Mouse (Mus musculus) adrenal gland, postnatal 14 days (tissue): Measurements from ENCODE around the gene Lyst. TPM values are rescaled to one million over a fixed set of nuclear protein-coding genes. Genes with fewer than 3 reads are reported as not detected.
A peak's percentile ranks its signal among the peaks of the same experiment; 100 is the strongest.
"Not testable (repeated sequence)": the region's sequence is repeated elsewhere in the genome, so short reads cannot be mapped to it uniquely, and the experiment has no call there.

ENCODE experiments used
- DNase-seq: peaks from one replicate; pipeline ENCODE4 v3.0.0; 2021; ENCODE audit warnings: mixed read lengths
- total RNA-seq: library from RNA; stranded (reverse); gene quantifications from 2 replicates; pipeline ENCODE4 v1.2.3, GENCODE M21; 2021

The Lyst gene
- total RNA-seq, 1 experiment from 2014 or later, result 25.2 TPM

DNA sequence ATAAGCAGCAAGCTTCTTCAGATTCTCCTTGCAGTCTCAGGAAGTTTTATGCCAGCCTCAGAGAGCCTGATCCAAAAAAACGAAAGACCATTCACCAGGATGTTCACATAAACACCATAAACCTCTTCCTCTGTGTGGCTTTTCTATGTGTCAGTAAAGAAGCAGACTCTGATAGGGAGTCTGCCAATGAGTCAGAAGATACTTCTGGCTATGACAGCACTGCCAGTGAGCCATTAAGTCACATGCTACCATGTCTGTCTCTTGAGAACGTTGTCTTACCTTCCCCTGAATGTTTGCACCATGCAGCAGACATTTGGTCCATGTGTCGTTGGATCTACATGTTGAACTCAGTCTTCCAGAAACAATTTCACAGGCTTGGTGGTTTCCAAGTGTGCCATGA, 47.4 kb downstream of the Lyst start:
- no peak for DNase-seq

DNA sequence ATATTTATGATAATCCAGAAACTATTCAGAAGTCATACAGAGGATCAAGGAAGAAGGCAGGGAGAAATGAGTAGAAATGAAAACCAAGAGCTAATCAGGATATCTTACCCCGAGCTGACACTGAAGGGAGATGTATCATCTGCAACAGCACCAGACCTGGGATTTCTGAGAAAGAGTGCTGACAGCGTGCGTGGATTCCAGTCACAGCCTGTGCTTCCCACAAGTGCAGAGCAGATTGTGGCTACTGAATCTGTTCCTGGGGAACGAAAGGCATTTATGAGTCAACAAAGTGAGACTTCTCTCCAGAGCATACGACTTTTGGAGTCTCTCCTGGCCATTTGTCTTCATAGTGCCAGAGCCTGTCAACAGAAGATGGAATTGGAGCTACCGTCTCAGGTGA, 47.8 kb downstream of the Lyst start:
- no peak for DNase-seq

DNA sequence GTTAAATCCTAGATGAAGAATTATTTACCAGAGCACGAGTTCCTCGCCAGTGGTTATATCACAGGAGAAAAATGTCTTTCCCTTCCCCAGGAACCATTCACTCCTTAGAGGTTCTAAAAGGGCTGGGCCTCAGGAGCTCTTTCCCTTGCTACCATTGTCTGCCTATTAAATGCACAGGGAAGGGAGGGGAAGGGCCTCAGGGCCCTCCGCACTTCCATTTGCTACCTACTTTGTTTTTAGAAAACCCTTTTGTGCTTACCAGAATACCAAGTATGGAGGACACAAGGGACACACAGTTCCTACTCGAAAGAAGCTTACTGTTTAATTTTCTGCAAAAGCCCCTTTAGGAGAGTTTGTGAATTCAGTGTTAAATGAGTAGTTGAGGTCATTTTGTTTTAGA, 48.5 kb downstream of the Lyst start:
- no peak for DNase-seq

DNA sequence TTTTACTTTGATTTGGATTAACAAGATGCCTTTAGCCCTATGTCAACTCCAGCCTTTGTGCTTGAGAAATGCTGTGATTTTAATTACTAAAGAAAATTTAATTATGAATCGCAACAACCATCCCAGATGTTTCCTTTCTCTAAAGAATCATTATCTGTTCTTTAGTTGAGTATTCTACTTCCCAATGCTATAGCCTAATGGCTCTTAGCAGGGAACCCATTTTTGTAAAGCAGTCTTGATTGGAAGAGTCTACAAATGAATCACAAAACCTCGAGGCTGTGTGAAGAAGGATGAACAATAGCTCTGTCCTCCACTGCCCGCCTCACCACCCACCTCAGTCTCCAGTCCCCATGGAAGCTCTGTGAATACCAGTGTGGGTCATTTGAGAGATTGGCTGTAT, 57.1 kb downstream of the Lyst start:
- no peak for DNase-seq

DNA sequence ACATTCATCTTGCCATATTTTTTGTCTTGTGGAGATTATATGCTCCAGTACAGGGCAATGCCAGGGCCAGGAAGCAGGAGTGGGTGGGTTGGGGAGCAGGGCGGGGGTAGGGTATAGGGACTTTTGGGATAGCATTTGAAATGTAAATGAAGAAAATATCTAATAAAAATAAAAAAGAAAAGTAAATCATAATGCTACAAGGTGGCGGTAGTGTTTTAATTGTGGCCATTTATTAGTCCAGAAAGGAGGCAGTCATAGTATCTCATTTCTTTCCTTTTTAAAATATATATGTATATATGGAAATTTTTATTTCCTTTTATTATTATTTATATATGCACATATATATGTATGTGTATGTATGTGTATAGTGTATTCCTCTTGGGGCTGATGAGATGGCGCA, 65.3 kb downstream of the Lyst start:
- DNase-seq, result no peak

DNA sequence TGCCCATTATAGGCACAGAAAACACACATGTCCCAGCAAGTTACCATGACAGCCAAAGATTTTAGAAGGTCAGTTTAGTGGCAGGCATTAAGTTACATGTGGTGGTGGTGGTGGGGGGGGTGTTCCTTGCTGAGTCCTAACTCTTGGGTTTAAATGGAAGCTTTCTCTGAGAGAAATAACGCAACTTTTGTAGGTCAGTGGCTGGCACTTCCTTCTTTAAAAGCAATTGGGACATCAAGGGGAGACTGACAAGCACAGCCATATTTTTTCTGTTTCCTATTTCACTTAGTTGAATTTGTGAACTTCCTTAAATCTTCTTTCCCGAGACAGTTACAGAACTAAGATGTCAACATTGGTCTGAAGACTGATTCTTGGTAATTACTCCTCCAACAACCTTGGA, 75.9 kb downstream of the Lyst start:
- not testable (repeated sequence) for DNase-seq

DNA sequence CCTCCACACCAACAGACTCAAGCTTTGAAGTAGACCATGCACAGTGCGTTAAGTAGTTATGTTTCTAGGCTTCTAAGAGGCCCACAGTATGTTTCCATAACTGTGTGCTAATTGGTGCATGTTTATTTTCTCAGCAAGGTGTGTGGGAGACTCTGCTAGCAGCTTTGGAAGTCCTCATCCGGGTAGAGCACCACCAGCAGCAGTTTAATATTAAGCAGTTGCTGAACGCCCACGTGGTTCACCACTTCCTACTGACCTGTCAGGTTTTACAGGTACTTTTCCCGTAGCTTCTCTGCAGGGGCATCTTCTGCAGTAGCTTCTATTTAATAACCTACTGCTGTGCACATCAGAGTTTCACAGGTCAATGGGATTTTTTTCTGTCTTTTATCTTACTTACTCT, 80.5 kb downstream of the Lyst start:
- DNase-seq, result no peak

DNA sequence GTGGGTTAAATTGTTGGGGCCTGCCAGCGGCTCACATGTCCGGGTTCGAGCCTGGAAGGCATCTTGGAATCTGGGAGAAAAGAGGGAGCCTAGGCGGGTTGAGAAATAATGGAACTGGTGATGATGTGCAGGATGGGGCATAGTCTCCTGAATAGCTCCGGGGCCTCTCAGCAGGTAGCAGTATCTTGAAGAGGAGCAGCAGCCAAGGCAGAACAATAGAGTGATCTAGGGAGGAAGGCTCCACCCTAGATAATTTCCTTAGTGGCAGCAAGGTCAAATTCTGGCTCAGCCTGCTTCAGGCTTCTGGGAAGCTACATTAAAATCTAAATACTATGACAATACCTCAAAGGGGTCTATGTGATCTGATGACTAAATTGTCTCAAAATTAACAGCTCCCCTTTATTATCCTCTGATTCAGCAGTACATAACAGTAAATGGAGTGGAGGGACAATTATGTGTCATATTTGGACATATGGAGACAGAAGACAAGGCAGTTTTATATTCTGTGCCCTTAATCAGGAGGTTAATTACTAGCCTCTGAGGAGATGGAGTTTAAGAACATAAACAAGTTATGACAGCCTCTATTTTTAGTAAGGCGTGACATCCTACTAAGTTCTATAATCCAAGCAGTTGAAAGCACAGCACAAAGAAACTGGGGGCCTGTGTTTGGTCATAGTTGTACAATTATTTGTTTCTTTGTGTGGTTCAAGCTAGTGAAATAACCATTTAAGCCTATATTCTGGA, 81.6 kb downstream of the Lyst start:
- DNase-seq, result no peak

DNA sequence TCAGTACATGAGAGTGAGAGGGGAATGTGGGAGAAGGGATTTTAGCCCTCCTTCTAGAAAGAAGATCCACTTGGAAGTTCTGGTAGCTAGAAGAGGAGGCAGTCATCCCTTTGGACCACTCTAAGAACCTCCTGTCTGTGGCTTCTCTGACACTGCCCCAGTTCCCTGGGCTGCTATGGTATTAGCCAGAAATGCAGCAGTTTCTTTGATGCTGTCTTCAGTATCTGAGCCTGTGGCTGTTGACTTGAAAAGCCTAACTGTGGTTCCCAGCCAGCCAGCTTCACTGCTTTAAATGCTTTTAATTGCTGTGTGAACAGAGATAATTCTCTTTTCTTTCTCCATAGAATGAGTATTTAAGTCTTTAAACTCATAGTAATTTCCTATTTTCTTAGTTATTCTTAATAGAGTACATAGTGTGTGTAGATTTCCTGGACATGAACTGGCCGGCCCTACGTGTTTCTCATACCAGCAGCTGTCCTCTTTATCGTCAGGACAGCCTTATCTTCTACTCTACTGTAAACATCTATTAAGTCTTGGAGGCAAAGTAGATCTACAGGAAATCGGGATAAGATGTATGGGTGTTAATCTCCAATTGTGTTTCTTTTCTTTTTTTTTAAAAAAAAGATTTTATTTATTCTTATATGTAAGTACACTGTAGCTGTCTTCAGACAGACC, 84.6 kb downstream of the Lyst start:
- no peak for DNase-seq

DNA sequence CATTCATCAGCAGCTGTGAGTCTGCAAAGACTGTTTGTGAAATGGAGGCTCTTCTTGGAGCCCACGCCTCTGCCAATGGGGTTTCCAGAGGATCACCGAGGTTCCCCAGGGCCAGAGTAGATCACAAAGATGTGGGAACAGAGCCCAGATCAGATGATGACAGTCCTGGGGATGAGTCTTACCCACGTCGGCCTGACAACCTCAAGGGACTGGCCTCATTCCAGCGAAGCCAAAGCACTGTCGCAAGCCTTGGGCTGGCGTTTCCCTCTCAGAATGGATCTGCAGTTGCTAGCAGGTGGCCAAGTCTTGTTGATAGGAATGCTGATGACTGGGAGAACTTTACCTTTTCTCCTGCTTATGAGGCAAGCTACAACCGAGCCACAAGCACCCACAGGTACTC, 87.7 kb downstream of the Lyst start:
- DNase-seq, result peak; percentile 67

DNA sequence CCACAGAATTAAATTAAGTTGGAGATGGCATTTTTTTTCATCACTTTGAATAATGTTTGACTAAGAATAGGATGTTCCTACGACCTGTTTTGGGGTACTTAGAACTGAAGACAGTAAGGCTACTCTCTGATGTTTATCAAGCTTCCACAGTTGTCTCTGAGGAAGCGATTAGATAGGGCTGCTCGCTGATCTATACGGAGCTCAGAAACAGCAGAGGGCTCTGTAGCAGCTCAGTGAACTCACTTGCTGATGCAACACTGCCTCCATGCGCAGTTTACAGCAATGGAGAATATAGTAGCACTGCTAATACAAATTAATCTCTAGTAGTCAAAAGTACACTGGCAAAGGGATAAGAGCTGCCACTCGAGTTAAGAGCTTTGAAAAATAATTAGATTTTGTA, 91.4 kb downstream of the Lyst start:
- DNase-seq, result no peak

DNA sequence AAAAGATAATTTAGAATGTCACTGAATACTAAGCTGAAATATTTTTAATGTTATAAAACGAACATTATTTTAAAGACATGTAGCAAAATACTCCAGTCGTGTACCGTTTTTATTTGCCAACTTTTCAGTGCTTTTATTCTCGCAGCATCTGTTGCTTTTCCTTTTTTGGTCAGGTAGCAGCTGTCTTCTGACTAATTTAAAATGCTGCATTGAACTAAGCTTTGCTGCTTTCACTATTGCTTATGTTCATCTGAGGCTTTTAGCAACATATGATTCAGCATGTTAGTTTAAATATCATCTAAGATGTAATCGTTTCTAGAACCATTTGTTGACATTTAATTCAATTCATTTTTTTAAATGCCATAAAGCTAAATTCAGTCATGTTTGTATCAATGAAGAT, 113.3 kb downstream of the Lyst start:
- no peak for DNase-seq

DNA sequence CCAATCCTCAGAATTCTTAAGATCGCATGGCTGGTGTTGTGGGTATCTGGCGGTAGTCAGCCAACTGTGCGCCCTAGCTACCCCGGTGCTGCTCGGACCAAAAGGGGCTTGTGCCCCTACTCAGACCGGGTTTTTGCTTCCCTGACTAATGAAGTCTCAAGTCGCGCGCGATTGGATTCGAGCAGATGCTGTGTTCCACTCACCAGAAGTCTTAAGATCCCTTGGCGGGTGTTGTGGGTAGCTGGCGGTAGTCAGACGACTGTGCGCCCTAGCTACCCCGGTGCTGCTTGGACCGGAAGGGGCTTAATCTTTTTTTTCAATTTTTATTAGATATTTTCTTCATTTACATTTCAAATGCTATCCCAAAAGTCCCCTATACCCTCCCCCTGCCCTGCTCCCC, 131.2 kb downstream of the Lyst start:
- DNase-seq, result not testable (repeated sequence)

DNA sequence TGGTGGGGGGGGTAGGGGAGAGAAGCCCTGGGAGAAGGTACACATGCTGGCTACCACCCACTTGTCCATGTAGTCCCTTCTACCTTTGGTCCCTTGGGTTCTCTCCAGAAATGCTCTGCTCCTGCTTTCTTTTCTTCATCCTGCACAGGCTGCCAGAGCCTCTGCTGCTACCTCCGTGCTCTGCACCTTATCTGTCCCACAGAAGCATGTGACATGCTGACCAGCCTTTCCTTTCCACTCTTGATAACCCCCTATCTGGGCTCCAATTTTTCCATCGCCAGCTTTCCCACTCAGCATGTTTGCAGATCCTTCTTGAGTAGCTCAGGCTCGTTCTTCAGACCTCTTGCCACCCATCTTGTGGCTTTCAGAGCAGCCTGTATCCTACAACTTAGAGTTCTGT, 133.1 kb downstream of the Lyst start:
- DNase-seq, result no peak

DNA sequence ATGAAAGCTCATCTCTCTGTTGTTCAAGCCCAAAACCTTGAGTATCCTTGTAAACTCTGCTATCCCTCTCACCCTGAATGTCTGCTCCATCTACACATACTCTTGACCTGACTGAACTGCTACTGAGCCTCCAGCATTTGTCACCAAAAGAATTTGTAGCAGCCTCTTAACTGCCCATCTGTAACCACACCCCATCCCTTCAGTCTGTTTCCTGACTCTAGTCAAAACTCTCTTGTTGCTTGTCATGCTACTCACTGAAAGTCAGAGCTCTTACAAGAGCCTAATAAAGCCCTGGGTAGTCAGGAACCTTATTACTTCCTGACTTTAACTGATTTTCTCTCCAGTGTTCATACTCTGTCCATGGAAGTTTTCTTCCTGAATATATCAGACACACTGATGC, 133.6 kb downstream of the Lyst start:
- DNase-seq, result no peak

DNA sequence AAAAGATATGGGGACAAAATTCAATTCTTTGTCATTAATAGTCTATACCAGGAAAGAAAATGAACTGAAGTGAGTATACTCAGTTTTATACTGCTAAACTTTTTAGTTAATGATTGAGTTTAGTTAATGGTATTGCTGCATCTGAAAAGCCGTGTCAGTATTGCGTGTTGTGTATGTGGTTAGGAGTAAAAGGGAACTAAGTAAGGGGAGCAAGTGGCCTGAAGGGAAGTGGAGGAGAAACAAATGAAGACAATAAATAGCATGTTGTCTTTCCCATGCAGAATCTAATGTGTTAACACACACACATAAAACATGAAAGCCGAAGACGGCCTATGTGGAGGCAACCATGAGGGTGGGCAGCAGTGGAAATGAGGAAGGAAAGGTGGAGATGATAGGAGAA, 149.0 kb downstream of the Lyst start:
- DNase-seq, result no peak

DNA sequence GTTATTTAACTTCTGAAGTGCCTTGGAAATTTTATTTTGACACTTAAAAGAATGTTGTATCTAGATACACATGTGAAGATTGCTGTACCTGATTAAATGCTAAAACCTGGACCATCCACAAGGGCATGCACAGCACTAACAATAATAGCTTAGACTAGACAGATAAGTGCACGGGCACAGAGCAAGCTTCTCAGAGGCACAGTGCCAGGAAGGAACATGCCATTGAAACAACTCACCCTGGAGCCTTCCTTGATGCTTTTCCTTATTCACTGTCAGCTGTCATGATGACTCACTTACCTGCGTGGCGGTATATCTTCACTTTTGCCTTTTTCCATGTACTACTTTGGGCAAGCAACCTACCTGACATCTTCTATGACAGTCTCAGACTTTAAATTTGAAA, 155.7 kb downstream of the Lyst start:
- no peak for DNase-seq

DNA sequence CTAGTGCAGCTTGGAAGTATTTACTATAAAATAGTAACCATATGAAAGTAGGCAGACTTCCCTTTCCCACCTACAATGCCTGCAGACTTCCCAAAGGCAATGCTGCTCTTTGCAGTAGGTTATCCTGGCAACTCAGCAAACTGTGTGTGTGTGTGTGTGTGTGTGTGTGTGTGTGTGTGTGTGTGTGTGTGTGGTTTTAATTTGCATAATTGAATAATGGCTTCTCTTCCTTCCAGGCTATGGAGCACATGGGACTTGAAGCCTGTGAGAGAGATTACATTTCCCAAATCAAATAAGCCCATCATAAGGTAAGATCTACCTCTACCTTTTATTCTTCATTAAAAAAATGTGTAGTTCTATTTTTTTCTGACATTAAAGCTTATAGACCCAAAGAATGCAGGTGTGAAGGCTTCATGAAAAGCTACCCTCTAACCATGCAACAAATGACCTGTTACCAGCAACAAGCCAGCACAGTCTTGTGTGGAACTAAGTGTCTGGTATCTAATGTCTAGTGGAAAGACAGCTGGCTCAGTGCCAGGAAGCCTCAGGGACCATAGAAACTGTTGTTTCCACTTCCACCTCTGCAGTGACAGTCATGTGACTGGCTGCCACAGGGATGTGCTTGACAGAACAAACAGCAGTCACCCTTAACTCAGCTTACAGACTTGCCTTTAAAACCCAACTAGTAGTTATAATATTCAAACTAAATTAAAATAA, 185.7 kb downstream of the Lyst start:
- DNase-seq, result peak; percentile 45

DNA sequence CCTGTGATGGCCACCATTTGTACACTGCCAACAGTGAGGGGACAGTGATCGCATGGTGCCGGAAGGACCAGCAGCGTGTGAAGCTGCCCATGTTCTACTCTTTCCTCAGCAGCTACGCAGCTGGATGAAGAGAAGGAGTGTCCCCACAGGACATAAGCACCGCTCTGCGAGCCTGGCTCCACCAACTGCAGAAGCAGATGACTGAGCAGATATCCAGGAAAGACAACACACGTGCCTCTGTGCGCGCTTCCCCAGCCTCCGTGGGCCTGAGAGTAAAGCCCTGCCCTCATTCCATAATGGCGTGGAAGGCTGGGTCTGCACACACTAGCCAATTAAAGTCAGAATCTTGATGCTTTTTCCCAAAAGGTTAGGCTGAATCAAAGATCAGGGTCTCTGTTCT, 186.9 kb downstream of the Lyst start:
- no peak for DNase-seq

DNA sequence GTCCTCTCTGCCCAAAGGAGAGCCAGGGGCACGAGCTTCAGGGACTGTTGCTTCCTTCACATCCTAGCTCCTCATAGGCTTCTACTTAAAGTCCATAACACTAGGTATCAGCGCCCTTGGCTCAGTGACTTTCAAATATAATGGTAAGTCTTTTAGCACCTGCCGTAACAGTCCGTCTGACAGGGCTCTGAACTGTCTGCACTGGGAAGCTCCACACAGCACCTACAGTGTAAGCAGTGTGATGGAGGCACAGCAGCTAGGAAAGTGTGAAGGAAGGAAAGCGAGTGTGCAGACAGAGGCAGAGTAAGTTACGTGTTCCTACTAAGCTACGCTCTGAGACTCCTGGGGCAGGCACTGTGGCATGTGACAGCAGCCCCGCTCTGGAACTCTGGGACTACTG, 187.5 kb downstream of the Lyst start:
- no peak for DNase-seq

DNA sequence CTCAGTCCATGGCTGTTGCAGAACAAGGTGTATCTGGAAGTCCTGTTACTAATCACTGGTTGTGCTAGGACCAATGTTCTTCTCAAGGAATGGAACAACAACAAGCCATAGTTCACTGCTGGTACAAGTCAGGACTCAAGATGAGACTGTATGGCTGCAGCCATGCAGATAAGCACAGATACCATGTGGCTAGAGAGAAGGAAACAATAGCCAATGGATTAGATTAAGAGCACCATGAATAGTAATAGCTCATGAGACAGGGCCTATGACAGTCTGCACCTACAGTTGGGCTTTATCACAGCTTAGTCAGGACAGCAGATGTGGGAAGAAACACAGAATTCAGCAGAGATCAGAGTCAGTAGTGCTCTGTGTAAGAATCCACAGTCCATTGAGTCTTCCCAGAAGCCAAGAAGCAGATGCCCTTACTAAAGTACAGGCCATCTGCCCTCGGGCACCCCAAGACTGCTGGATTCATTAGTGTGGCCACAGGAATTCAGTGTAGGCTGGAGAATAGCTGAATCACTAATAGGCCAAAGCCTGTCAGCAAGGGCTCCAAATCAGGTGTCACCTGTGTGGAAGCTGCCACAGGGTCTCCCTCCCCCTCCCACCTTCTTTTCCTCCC, 188.8 kb downstream of the Lyst start:
- no peak for DNase-seq

DNA sequence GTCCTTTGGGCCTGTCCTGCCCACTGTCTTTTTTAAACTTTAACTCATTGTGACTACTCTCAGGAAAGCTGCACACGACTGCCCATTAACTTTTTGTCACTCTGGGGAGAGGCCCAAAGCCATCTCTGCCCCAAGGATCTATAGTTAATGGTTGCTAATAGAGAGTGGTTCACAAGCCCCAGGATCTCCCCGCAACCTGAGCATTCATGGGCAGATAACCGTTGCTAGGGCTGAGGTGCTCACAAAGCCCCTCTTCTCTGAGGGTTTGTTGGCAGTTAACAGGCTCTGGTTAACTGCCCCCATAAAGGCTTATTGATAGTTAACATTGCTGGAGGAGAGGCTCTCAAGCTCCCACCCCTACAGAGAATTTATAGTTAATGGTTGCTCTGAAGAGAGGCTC, 190.1 kb downstream of the Lyst start:
- no peak for DNase-seq

DNA sequence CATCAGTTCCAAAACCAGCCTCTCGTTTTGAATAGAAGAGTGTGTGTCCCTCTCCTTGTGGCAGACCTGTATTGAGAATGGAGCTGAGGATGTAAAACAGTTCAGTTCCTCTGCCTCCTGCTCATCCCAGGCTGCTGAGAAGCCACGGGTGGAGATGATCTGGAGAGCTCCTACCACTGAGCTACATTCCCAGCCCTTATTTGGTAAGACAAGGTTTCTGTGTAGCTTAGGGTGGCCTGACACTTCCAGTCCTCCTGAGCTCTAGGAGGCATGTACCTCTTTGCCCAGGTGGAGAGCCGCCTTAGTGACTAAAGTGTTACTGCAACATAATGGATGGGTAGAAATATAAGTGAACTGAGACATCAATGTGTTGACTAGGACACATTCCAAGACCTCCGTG, 190.8 kb downstream of the Lyst start:
- DNase-seq, result no peak
